Comparison of ENCODE assay signal across 10 mouse cellular contexts in genomic region chr5:96878178-96878577, GRCm38 (mm10).
DNase-seq lines count a peak whose midpoint lies in the region; ATAC-seq lines count a peak whose summit lies in the region.
"Had no signal": no experiment of that assay in that cellular context is flagged by ENCODE, and none has a peak within 500 bp of the region (broad histone marks: within the 10 kb centered on the region; RNA-seq: fewer than 3 reads in every experiment).

No protein-coding gene starts in this region.

- WGBS in midbrain, embryonic 14.5 days = 94% methylated on average over 1 of the region's 1 CpGs
- 100% methylated on average over 1 of the region's 1 CpGs for WGBS in midbrain, embryonic 13.5 days
- WGBS in forebrain, embryonic 11.5 days = 89% methylated on average over 1 of the region's 1 CpGs

- no peaks in the 10 kb centered on the region for H3K27me3 ChIP-seq in midbrain, embryonic 14.5 days (ENCODE audit: control insufficient read depth, insufficient read depth, low read length)
- H3K27me3 ChIP-seq in midbrain, embryonic 13.5 days = no peaks in the 10 kb centered on the region
- no peaks in the 10 kb centered on the region for H3K27me3 ChIP-seq in forebrain, embryonic 11.5 days (ENCODE audit: control insufficient read depth, insufficient read depth, low read length)
- H3K27me3 ChIP-seq: heart, embryonic 15.5 days had no signal

- H3K4me1 ChIP-seq in midbrain, embryonic 14.5 days (ENCODE audit: control insufficient read depth, insufficient read depth, low read length) = no peaks in the 10 kb centered on the region
- H3K4me1 ChIP-seq in midbrain, embryonic 13.5 days (replicated peaks) = no peaks in the 10 kb centered on the region
- H3K4me1 ChIP-seq in forebrain, embryonic 11.5 days (replicated peaks; ENCODE audit: control insufficient read depth, insufficient read depth, low read length) = no peaks in the 10 kb centered on the region
- H3K4me1 ChIP-seq: heart, embryonic 15.5 days had no signal

- no peaks in the 10 kb centered on the region for H3K9me3 ChIP-seq in midbrain, embryonic 14.5 days (ENCODE audit: control insufficient read depth, low read length)
- 0 out of 2 replicates have a peak, but pooled peaks cover 10% of the 10 kb centered on the region for H3K9me3 ChIP-seq in midbrain, embryonic 13.5 days
- no peaks in the 10 kb centered on the region; the same call in 1 of the 2 replicates for H3K9me3 ChIP-seq in forebrain, embryonic 11.5 days (ENCODE audit: control insufficient read depth, low read length)
- H3K9me3 ChIP-seq: heart, embryonic 15.5 days had no signal

- ATAC-seq in midbrain, embryonic 14.5 days (ENCODE audit: low FRiP score, low TSS enrichment) = no peak
- no peak for ATAC-seq in midbrain, embryonic 13.5 days
- peak; percentile 39 to 47; a peak in 2 of 4 replicates for ATAC-seq in hematopoietic stem cell, adult 5-6 weeks (replicated peaks in 1 of 2; ENCODE audit: insufficient read depth in 1 of 2, low FRiP score in 2 of 2, low TSS enrichment in 1 of 2, low read depth in 1 of 2, poor library complexity in 2 of 2, severe bottlenecking in 2 of 2)
- ATAC-seq in forebrain, embryonic 11.5 days (replicated peaks; ENCODE audit: low FRiP score) = no peak

- DNase-seq in cerebellum, postnatal 14 days = peak; percentile 16 to 61
- no peak for DNase-seq in cerebellum, postnatal 36 days
- DNase-seq in midbrain, embryonic 14.5 days = peak; percentile 52
- DNase-seq in retina, postnatal 1 day = peak; percentile 58
- no peak for DNase-seq in Muller cell, postnatal 12 days (ENCODE audit: inconsistent ontology term)
- DNase-seq in forebrain, embryonic 11.5 days (ENCODE audit: low spot score) = no peak

- H3K27ac ChIP-seq in midbrain, embryonic 14.5 days (replicated peaks; ENCODE audit: low read depth, low read length) = no peak overlapping the region
- H3K27ac ChIP-seq in midbrain, embryonic 13.5 days = no peak overlapping the region
- H3K27ac ChIP-seq in forebrain, embryonic 11.5 days (ENCODE audit: low read depth, low read length) = no peak overlapping the region
- H3K27ac ChIP-seq: heart, embryonic 15.5 days had no signal

- no peak overlapping the region for H3K4me3 ChIP-seq in midbrain, embryonic 14.5 days (replicated peaks; ENCODE audit: low read depth, low read length)
- no peak overlapping the region for H3K4me3 ChIP-seq in midbrain, embryonic 13.5 days (replicated peaks)
- no peak overlapping the region for H3K4me3 ChIP-seq in forebrain, embryonic 11.5 days (ENCODE audit: low read depth, low read length)
- H3K4me3 ChIP-seq: heart, embryonic 15.5 days; myocyte had no signal

- H3K9ac ChIP-seq in midbrain, embryonic 14.5 days (replicated peaks; ENCODE audit: low read length) = no peak overlapping the region
- no peak overlapping the region for H3K9ac ChIP-seq in midbrain, embryonic 13.5 days (replicated peaks)
- no peak overlapping the region for H3K9ac ChIP-seq in forebrain, embryonic 11.5 days (ENCODE audit: low read length)
- H3K9ac ChIP-seq: heart, embryonic 15.5 days had no signal

- H3K4me2 ChIP-seq in midbrain, embryonic 14.5 days (ENCODE audit: low read length) = no peak overlapping the region
- no peak overlapping the region for H3K4me2 ChIP-seq in midbrain, embryonic 13.5 days (replicated peaks)
- H3K4me2 ChIP-seq in forebrain, embryonic 11.5 days (ENCODE audit: low read depth, low read length, severe bottlenecking) = no peak overlapping the region
- H3K4me2 ChIP-seq: heart, embryonic 15.5 days had no signal

- H3K36me3 ChIP-seq in midbrain, embryonic 14.5 days (ENCODE audit: control insufficient read depth, insufficient read depth, low read length) = no peaks in the 10 kb centered on the region
- H3K36me3 ChIP-seq in midbrain, embryonic 13.5 days = no peaks in the 10 kb centered on the region
- H3K36me3 ChIP-seq in forebrain, embryonic 11.5 days (ENCODE audit: control insufficient read depth, insufficient read depth, low read length) = no peaks in the 10 kb centered on the region
- H3K36me3 ChIP-seq: heart, embryonic 15.5 days had no signal

Comparison
In these comparisons a context has a peak if more than half of its experiments do, and no peak if none do; other contexts are left out.
1. DNase-seq: peak in cerebellum, postnatal 14 days (2 of 2), midbrain, embryonic 14.5 days (single experiment) and retina, postnatal 1 day (single experiment); none in cerebellum, postnatal 36 days (0 of 2), Muller cell, postnatal 12 days (single experiment) and forebrain, embryonic 11.5 days (single experiment).
2. ATAC-seq: peak in hematopoietic stem cell, adult 5-6 weeks (2 of 2); none in midbrain, embryonic 14.5 days (single experiment), midbrain, embryonic 13.5 days (single experiment) and forebrain, embryonic 11.5 days (single experiment).